Mouse (Mus musculus): ENCODE data around the gene Calm3. TPM values are rescaled to one million over a fixed set of nuclear protein-coding genes. Genes with fewer than 3 reads are reported as not detected.

The Calm3 gene
- polyA plus RNA-seq, 1 experiment from 2014 or later = 116 TPM

DNA sequence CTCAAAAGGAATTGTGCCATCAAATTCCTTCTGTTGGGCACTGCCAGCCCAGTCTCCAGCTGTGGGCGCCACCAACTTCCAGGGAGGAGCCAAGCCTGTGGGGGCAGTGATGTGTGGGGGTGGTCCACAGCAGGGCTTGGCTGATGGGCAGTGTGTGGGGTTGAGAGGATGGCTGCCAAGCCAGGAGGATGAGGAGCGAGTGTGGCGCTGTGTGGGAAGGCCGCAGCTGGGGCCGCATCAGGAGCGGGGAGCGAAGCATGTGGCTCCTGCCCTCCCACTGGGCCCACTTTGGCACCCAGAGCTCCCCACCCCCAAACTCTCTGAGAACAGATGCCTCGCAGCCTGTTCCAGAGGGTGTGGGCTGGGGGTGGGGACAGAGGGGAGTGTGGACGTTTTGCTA, 5.9 kb downstream of the Calm3 start:
- no peak overlapping the region for H3K4me2 ChIP-seq (ENCODE audit: low read depth, low read length)
- ATAC-seq (ENCODE audit: low read depth) = no peak
- 74% methylated on average over 9 of the region's 9 CpGs for WGBS
- no peaks in the 10 kb centered on the region for H3K27me3 ChIP-seq (ENCODE audit: control insufficient read depth, insufficient read depth, low read depth, low read length)
- no peak overlapping the region for H3K9ac ChIP-seq (ENCODE audit: low read length)
- H3K4me1 ChIP-seq (replicated peaks; ENCODE audit: control insufficient read depth, insufficient read depth, low read length) = peaks cover 39% of the 10 kb centered on the region
- no peaks in the 10 kb centered on the region for H3K9me3 ChIP-seq (ENCODE audit: control insufficient read depth, low read length)
- H3K4me3 ChIP-seq (ENCODE audit: low read length) = no peak overlapping the region
- H3K27ac ChIP-seq (ENCODE audit: low read length) = no peak overlapping the region
- peaks cover 23% of the 10 kb centered on the region for H3K36me3 ChIP-seq (ENCODE audit: control insufficient read depth, insufficient read depth, low read length)

GRCm38 (mm10) chr7:16917447-16917846, 6.5 kb downstream of the Calm3 start:
- Histone ChIP-seq H3K36me3 (ENCODE audit: control insufficient read depth, insufficient read depth, low read length) (peaks cover 23% of the 10 kb centered on the region), H3K4me3 (ENCODE audit: low read length) (no peak overlapping the region), H3K9ac (ENCODE audit: low read length) (no peak overlapping the region), H3K4me1 (replicated peaks; ENCODE audit: control insufficient read depth, insufficient read depth, low read length) (peaks cover 33% of the 10 kb centered on the region), H3K27ac (ENCODE audit: low read length) (no peak overlapping the region), H3K9me3 (ENCODE audit: control insufficient read depth, low read length) (no peaks in the 10 kb centered on the region), H3K27me3 (ENCODE audit: control insufficient read depth, insufficient read depth, low read depth, low read length) (no peaks in the 10 kb centered on the region), H3K4me2 (ENCODE audit: low read depth, low read length) (no peak overlapping the region)
- 45% methylated on average over 11 of the region's 11 CpGs for WGBS
- ATAC-seq (ENCODE audit: low read depth) = no peak

- WGBS = 60% methylated on average over 30 of the region's 30 CpGs
- Histone ChIP-seq H3K4me3 (ENCODE audit: low read length) (no peak overlapping the region), H3K9ac (ENCODE audit: low read length) (no peak overlapping the region), H3K9me3 (ENCODE audit: control insufficient read depth, low read length) (no peaks in the 10 kb centered on the region), H3K4me1 (replicated peaks; ENCODE audit: control insufficient read depth, insufficient read depth, low read length) (peaks cover 25% of the 10 kb centered on the region), H3K36me3 (ENCODE audit: control insufficient read depth, insufficient read depth, low read length) (peaks cover 23% of the 10 kb centered on the region), H3K27ac (ENCODE audit: low read length) (no peak overlapping the region), H3K27me3 (ENCODE audit: control insufficient read depth, insufficient read depth, low read depth, low read length) (no peaks in the 10 kb centered on the region), H3K4me2 (ENCODE audit: low read depth, low read length) (no peak overlapping the region)
- 0 out of 2 replicates have a peak, but pooled peaks have one; percentile 12 for ATAC-seq (ENCODE audit: low read depth)
Observed at GRCm38 (mm10) chr7:16916342-16917265, 7.3 kb downstream of the Calm3 start.

GRCm38 (mm10) chr7:16915461-16916340, 8.2 kb downstream of the Calm3 start:
- peaks cover 23% of the 10 kb centered on the region for H3K36me3 ChIP-seq (ENCODE audit: control insufficient read depth, insufficient read depth, low read length)
- 79% methylated on average over 32 of the region's 32 CpGs for WGBS
- H3K27ac ChIP-seq (ENCODE audit: low read length) = no peak overlapping the region
- peaks cover 16% of the 10 kb centered on the region for H3K4me1 ChIP-seq (replicated peaks; ENCODE audit: control insufficient read depth, insufficient read depth, low read length)
- H3K27me3 ChIP-seq (ENCODE audit: control insufficient read depth, insufficient read depth, low read depth, low read length) = no peaks in the 10 kb centered on the region
- ATAC-seq (ENCODE audit: low read depth) = no peak
- H3K4me2 ChIP-seq (ENCODE audit: low read depth, low read length) = no peak overlapping the region
- H3K9me3 ChIP-seq (ENCODE audit: control insufficient read depth, low read length) = no peaks in the 10 kb centered on the region
- H3K9ac ChIP-seq (ENCODE audit: low read length) = no peak overlapping the region
- H3K4me3 ChIP-seq (ENCODE audit: low read length) = no peak overlapping the region

DNA sequence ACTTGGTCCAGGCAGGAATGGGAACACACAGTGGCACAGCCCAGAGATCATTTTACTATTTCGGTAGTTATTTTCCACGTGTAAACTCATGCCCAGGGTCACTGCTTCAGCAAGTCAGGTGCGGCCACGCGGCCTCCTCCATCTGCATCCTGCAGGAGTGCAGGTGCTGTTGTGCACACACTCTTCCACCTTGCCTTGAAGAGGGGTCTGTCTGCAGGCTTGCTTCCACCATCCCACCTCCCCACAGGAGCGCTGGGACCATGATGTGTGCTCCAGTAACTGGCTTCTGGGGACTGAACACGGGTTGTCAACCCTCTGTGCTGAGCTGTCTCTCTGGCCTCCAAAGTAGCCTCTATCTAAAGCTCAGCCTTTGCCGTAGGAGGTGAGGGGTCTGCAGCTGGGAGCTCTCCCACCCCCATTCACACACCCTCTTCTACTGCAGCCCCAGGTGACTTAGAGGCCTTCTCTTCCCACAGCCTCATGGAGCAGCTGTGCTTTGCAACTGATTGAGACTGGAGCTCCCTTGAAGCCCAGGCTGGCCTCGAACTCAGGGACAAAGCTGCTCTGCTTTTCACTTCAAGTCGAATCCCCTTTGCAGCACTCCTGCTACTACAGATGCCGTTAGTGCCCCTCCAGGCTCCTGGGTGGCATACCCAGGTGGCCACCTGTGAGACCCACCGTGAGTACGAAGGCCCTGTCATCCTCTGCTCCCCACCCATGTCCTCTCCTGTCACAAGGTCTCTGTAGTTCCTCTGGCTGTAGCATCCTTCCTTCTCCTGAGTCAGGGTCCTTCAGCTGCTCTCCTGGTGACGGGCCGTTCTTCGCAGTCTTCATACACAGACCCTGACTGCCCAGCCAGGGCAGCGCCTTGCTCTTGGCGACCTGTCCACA, 9.2 kb downstream of the Calm3 start:
- H3K27ac ChIP-seq (ENCODE audit: low read length) = no peak overlapping the region
- ATAC-seq (ENCODE audit: low read depth) = no peak
- no peak overlapping the region for H3K4me2 ChIP-seq (ENCODE audit: low read depth, low read length)
- H3K36me3 ChIP-seq (ENCODE audit: control insufficient read depth, insufficient read depth, low read length) = peaks cover 23% of the 10 kb centered on the region
- H3K4me1 ChIP-seq (replicated peaks; ENCODE audit: control insufficient read depth, insufficient read depth, low read length) = peaks cover 10% of the 10 kb centered on the region
- H3K27me3 ChIP-seq (ENCODE audit: control insufficient read depth, insufficient read depth, low read depth, low read length) = no peaks in the 10 kb centered on the region
- no peak overlapping the region for H3K4me3 ChIP-seq (ENCODE audit: low read length)
- WGBS = 82% methylated on average over 18 of the region's 18 CpGs
- no peak overlapping the region for H3K9ac ChIP-seq (ENCODE audit: low read length)
- H3K9me3 ChIP-seq (ENCODE audit: control insufficient read depth, low read length) = no peaks in the 10 kb centered on the region

DNA sequence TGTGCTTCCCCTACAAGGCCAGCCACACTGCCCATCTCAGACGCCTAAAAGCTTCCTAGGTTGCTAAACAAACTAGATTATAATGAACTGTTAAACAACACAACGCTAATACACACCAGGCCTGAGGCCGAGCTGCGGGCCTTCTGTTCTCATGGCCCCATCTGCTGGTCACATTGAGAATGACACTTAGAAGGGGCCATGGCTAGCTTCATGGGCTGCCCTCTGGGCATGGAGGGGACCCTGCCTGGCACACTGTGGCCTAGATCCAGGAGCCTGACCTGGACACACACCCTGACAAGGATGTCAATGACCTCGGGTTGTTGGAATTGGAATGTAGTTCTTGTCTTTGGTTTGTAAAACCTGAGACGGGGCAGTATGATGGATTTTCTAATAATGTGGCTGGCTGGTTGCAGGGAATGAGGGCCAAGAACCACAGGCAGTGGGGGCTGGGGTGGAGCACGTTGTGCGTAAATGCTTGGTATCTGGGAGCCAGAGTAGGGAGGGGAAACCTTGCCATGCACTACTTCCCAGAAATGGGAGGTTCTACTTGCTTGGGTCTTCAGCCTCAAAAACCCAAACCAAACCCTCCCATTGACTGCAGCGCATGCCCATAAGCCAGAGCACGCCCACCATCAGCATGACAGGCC, 10.0 kb downstream of the Calm3 start:
- H3K36me3 ChIP-seq (ENCODE audit: control insufficient read depth, insufficient read depth, low read length) = peaks cover 21% of the 10 kb centered on the region
- no peak overlapping the region for H3K4me3 ChIP-seq (ENCODE audit: low read length)
- WGBS = 34% methylated on average over 10 of the region's 10 CpGs
- H3K27ac ChIP-seq (ENCODE audit: low read length) = no peak overlapping the region
- H3K9me3 ChIP-seq (ENCODE audit: control insufficient read depth, low read length) = no peaks in the 10 kb centered on the region
- H3K4me2 ChIP-seq (ENCODE audit: low read depth, low read length) = no peak overlapping the region
- peaks cover 9% of the 10 kb centered on the region for H3K4me1 ChIP-seq (replicated peaks; ENCODE audit: control insufficient read depth, insufficient read depth, low read length)
- peak; percentile 61 for ATAC-seq (ENCODE audit: low read depth)
- 0 out of 2 replicates have a peak overlapping the region, but pooled peaks have one; percentile 17 for H3K9ac ChIP-seq (ENCODE audit: low read length)
- no peaks in the 10 kb centered on the region for H3K27me3 ChIP-seq (ENCODE audit: control insufficient read depth, insufficient read depth, low read depth, low read length)

GRCm38 (mm10) chr7:16912360-16912759, 11.6 kb downstream of the Calm3 start:
- WGBS = 51% methylated on average over 6 of the region's 6 CpGs
- no peaks in the 10 kb centered on the region for H3K9me3 ChIP-seq (ENCODE audit: control insufficient read depth, low read length)
- H3K4me1 ChIP-seq (replicated peaks; ENCODE audit: control insufficient read depth, insufficient read depth, low read length) = peaks cover 7% of the 10 kb centered on the region
- no peak overlapping the region for H3K9ac ChIP-seq (ENCODE audit: low read length)
- H3K4me3 ChIP-seq (ENCODE audit: low read length) = no peak overlapping the region
- H3K27ac ChIP-seq (ENCODE audit: low read length) = no peak overlapping the region
- peaks cover 12% of the 10 kb centered on the region for H3K36me3 ChIP-seq (ENCODE audit: control insufficient read depth, insufficient read depth, low read length)
- H3K4me2 ChIP-seq (ENCODE audit: low read depth, low read length) = no peak overlapping the region
- H3K27me3 ChIP-seq (ENCODE audit: control insufficient read depth, insufficient read depth, low read depth, low read length) = 0 out of 2 replicates have a peak, but pooled peaks cover 3% of the 10 kb centered on the region
- no peak for ATAC-seq (ENCODE audit: low read depth)

- no peak overlapping the region for H3K27ac ChIP-seq (ENCODE audit: low read length)
- WGBS = 83% methylated on average over 3 of the region's 3 CpGs
Observed at GRCm38 (mm10) chr7:16911904-16912303, 12.0 kb downstream of the Calm3 start.

More at GRCm38 (mm10) chr7:16911904-16912303, 12.0 kb downstream of the Calm3 start:
- Histone ChIP-seq H3K4me3 (ENCODE audit: low read length) (no peak overlapping the region), H3K9me3 (ENCODE audit: control insufficient read depth, low read length) (no peaks in the 10 kb centered on the region), H3K4me2 (ENCODE audit: low read depth, low read length) (no peak overlapping the region), H3K4me1 (replicated peaks; ENCODE audit: control insufficient read depth, insufficient read depth, low read length) (peaks cover 7% of the 10 kb centered on the region), H3K9ac (ENCODE audit: low read length) (no peak overlapping the region), H3K27me3 (ENCODE audit: control insufficient read depth, insufficient read depth, low read depth, low read length) (0 out of 2 replicates have a peak, but pooled peaks cover 3% of the 10 kb centered on the region), H3K36me3 (ENCODE audit: control insufficient read depth, insufficient read depth, low read length) (peaks cover 9% of the 10 kb centered on the region; the same call in 1 of the 2 replicates)
- ATAC-seq (ENCODE audit: low read depth) = no peak

Data from lung, embryonic 16.5 days (tissue).